ENCODE assay signal across 22 mouse cellular contexts in genomic region chr17:56617628-56618027, GRCm38 (mm10). TPM values are rescaled to one million over a fixed set of nuclear protein-coding genes. Genes with fewer than 3 reads are reported as not detected.
DNase-seq lines count a peak whose midpoint lies in the region; TF ChIP-seq lines count a peak whose summit lies in the region.
"Had no signal": no experiment of that assay in that cellular context is flagged by ENCODE, and none has a peak within 500 bp of the region (broad histone marks: within the 10 kb centered on the region; RNA-seq: fewer than 3 reads in every experiment).

No protein-coding gene starts in this region.

- H3K4me3 ChIP-seq in CH12.LX (replicated peaks in 1 of 3; ENCODE audit: low read depth in 2 of 3, low read length in 2 of 3, poor library complexity in 1 of 3) = no peak overlapping the region
- H3K4me3 ChIP-seq in embryonic facial prominence, embryonic 10.5 days = 0 out of 2 replicates have a peak overlapping the region, but pooled peaks have one; percentile 3
- H3K4me3 ChIP-seq: embryonic facial prominence, embryonic 15.5 days; gastrocnemius, adult 2 months; hindbrain, embryonic 12.5 days; hindbrain, embryonic 15.5 days had no signal

- H3K27me3 ChIP-seq in CH12.LX (replicated peaks) = no peaks in the 10 kb centered on the region
- no peaks in the 10 kb centered on the region for H3K27me3 ChIP-seq in embryonic facial prominence, embryonic 10.5 days (replicated peaks; ENCODE audit: low read depth, poor library complexity, severe bottlenecking)
- H3K27me3 ChIP-seq: embryonic facial prominence, embryonic 15.5 days; hindbrain, embryonic 12.5 days; hindbrain, embryonic 15.5 days had no signal

- no peak overlapping the region for H3K9ac ChIP-seq in CH12.LX (ENCODE audit: insufficient read depth, low read depth)
- H3K9ac ChIP-seq: embryonic facial prominence, embryonic 15.5 days; forebrain, postnatal 0 days; hindbrain, embryonic 12.5 days; hindbrain, embryonic 15.5 days had no signal

- dilution Hi-C loops in CH12.LX (cut with MboI; ENCODE audit: extremely low pct_ligation_motif_present, extremely low pct_unique_long_range_greater_than_20kb, low sequenced_read_pairs) = no loop called here

- no peak for TF ChIP-seq RAD21 in CH12.LX (IDR thresholded peaks at IDR 0.05; ENCODE audit: low read depth, low read length)

- peaks cover 87 to 88% of the 10 kb centered on the region in 2 experiments for H3K36me3 ChIP-seq in CH12.LX (replicated peaks in 1 of 2; ENCODE audit: control insufficient read depth in 1 of 2, insufficient read depth in 1 of 2, low read length in 1 of 2)
- H3K36me3 ChIP-seq in embryonic facial prominence, embryonic 10.5 days (replicated peaks) = peaks cover 87% of the 10 kb centered on the region

- peaks cover 35% of the 10 kb centered on the region for H3K79me2 ChIP-seq in CH12.LX (replicated peaks; ENCODE audit: control insufficient read depth, extremely low read depth, insufficient read depth, poor library complexity, severe bottlenecking)

- H3K4me2 ChIP-seq in CH12.LX (ENCODE audit: insufficient read depth, low read depth, poor library complexity, severe bottlenecking) = no peak overlapping the region
- H3K4me2 ChIP-seq: embryonic facial prominence, embryonic 15.5 days; heart, embryonic 11.5 days; hindbrain, embryonic 12.5 days; hindbrain, embryonic 15.5 days had no signal

- 94% methylated on average over 8 of the region's 8 CpGs for WGBS in embryonic facial prominence, embryonic 10.5 days

- in situ Hi-C loops in CH12.LX (cut with MboI; ENCODE audit: low pct_ligation_motif_present, low pct_unique_long_range_greater_than_20kb, low sequenced_read_pairs) = no loop called here

- peak; percentile 31 for TF ChIP-seq POLR2A in CH12.LX (IDR thresholded peaks at IDR 0.05; ENCODE audit: low read depth, low read length)

- H3K9me3 ChIP-seq in CH12.LX (replicated peaks; ENCODE audit: low read length) = no peaks in the 10 kb centered on the region
- no peaks in the 10 kb centered on the region for H3K9me3 ChIP-seq in embryonic facial prominence, embryonic 10.5 days
- H3K9me3 ChIP-seq: embryonic facial prominence, embryonic 15.5 days; hindbrain, embryonic 12.5 days; hindbrain, embryonic 15.5 days had no signal

- no peak for TF ChIP-seq EP300 in CH12.LX (IDR thresholded peaks at IDR 0.05; ENCODE audit: low read length)

- no peak for TF ChIP-seq CTCF in CH12.LX (conservative IDR thresholded peaks at IDR 0.05 in 1 of 2, IDR thresholded peaks at IDR 0.05 in 1 of 2; ENCODE audit: low read depth in 2 of 2, low read length in 2 of 2)

- no peak overlapping the region for H3K27ac ChIP-seq in CH12.LX (ENCODE audit: insufficient read depth, low read depth)
- H3K27ac ChIP-seq in embryonic facial prominence, embryonic 10.5 days (replicated peaks) = no peak overlapping the region
- H3K27ac ChIP-seq: embryonic facial prominence, embryonic 15.5 days; gastrocnemius, adult 2 months; hindbrain, embryonic 12.5 days; hindbrain, embryonic 15.5 days had no signal

- peak; percentile 83 for DNase-seq in heart, adult 11 months
- DNase-seq in heart, adult 8-10 months (ENCODE audit: low spot score) = no peak
- no peak for DNase-seq in CH12.LX (ENCODE audit: extremely low read depth)
- DNase-seq in embryonic facial prominence, embryonic 10.5 days (ENCODE audit: low spot score) = no peak
- DNase-seq in naive thymus-derived CD4-positive, alpha-beta T cell, adult 2 months (ENCODE audit: low read depth) = peak; percentile 5
- DNase-seq in spleen, postnatal 36 days (ENCODE audit: low spot score in 2 of 2) = no peak
- DNase-seq: adrenal gland, adult 8-10 months; adrenal gland, postnatal 36 days; cerebellum, postnatal 25 days; embryo, embryonic 11 days; forebrain, postnatal 0 days; gastrocnemius, adult 2 months; gastrocnemius, postnatal 14 days; heart, adult 18-20 months; heart, postnatal 36 days; kidney, adult 2 months had no signal

- peaks cover 18 to 26% of the 10 kb centered on the region in 2 experiments for H3K4me1 ChIP-seq in CH12.LX (ENCODE audit: control insufficient read depth in 1 of 2, insufficient read depth in 2 of 2)
- H3K4me1 ChIP-seq in embryonic facial prominence, embryonic 10.5 days = peaks cover 21% of the 10 kb centered on the region

TF ChIP-seq in CH12.LX, 34 proteins besides CTCF, POLR2A, EP300 and RAD21:
- TF ChIP-seq HCFC1 (IDR thresholded peaks at IDR 0.05; ENCODE audit: low read depth, low read length) (no peak), RCOR1 (conservative IDR thresholded peaks at IDR 0.05; ENCODE audit: low read depth, low read length) (no peak), ZKSCAN1 (IDR thresholded peaks at IDR 0.05; ENCODE audit: borderline replicate concordance, low read depth, low read length) (no peak), UBTF (IDR thresholded peaks at IDR 0.05; ENCODE audit: low read depth, low read length) (no peak), CHD2 (IDR thresholded peaks at IDR 0.05; ENCODE audit: low read length) (no peak), SMC3 (IDR thresholded peaks at IDR 0.05; ENCODE audit: low read depth, low read length) (no peak), NELFE (IDR thresholded peaks at IDR 0.05; ENCODE audit: low read depth, low read length) (no peak), MAZ (IDR thresholded peaks at IDR 0.05; ENCODE audit: low read depth, low read length) (no peak), TBP (conservative IDR thresholded peaks at IDR 0.05; ENCODE audit: low read depth, low read length) (no peak), USF1 (IDR thresholded peaks at IDR 0.05; ENCODE audit: low read depth, low read length) (no peak), ZMIZ1 (IDR thresholded peaks at IDR 0.05; ENCODE audit: low read depth, low read length) (no peak), MAX (IDR thresholded peaks at IDR 0.05; ENCODE audit: low read length) (no peak), KAT2A (IDR thresholded peaks at IDR 0.05; ENCODE audit: insufficient replicate concordance, low read length) (no peak), MAFK (IDR thresholded peaks at IDR 0.05; ENCODE audit: insufficient replicate concordance, low read length) (no peak), MYC (IDR thresholded peaks at IDR 0.05; ENCODE audit: low read depth, low read length) (no peak), ZNF384 (IDR thresholded peaks at IDR 0.05; ENCODE audit: low read depth, low read length) (no peak)

RNA-seq across cellular contexts. Expression of gene Rpl36, which starts 4.4 kb away (rescaled TPM):
- 100 to 1,000 TPM; 697 to 769 (median 735) TPM for total RNA-seq in heart, adult 8-10 months (2022)
- total RNA-seq in CH12.LX (2012; rRNA removed) = 4,187 and 4,995 TPM in 2 replicates
- 1,342 and 1,734 TPM in 2 replicates for total RNA-seq in CH12.LX (2014; rRNA removed)
- polyA plus RNA-seq in CH12.LX (2012; ENCODE audit: insufficient read length, low read depth) = 1,364 and 1,412 TPM in 2 replicates
- polyA plus RNA-seq in embryonic facial prominence, embryonic 10.5 days (2016; fragmentation: Nextera tagmentation; extraction: Ambion mirVana) = 1,580 and 1,631 TPM in 2 replicates

RNA-seq across cellular contexts. Expression of gene 2410015M20Rik, which starts 8.1 kb away (rescaled TPM):
- total RNA-seq in heart, adult 8-10 months (2022) = 100 to 1,000 TPM; 313 to 386 (median 356) TPM
- 249 and 272 TPM in 2 replicates for total RNA-seq in CH12.LX (2012; rRNA removed)
- total RNA-seq in CH12.LX (2014; rRNA removed) = 154 TPM in 2 replicates
- polyA plus RNA-seq in CH12.LX (2012; ENCODE audit: insufficient read length, low read depth) = 178 and 202 TPM in 2 replicates
- 190 and 205 TPM in 2 replicates for polyA plus RNA-seq in embryonic facial prominence, embryonic 10.5 days (2016; fragmentation: Nextera tagmentation; extraction: Ambion mirVana)

RNA-seq across cellular contexts. Expression of gene Lonp1, which starts 9.1 kb away (rescaled TPM):
- 100 to 1,000 TPM; 124 to 136 (median 125) TPM for total RNA-seq in heart, adult 8-10 months (2022)
- total RNA-seq in CH12.LX (2012; rRNA removed) (115 and 151 TPM in 2 replicates), CH12.LX (2014; rRNA removed) (65.4 and 69.6 TPM in 2 replicates)
- 99.4 and 112 TPM in 2 replicates for polyA plus RNA-seq in CH12.LX (2012; ENCODE audit: insufficient read length, low read depth)
- polyA plus RNA-seq in embryonic facial prominence, embryonic 10.5 days (2016; fragmentation: Nextera tagmentation; extraction: Ambion mirVana) = 56.5 and 59.0 TPM in 2 replicates

RNA-seq across cellular contexts. Expression of gene Catsperd, which starts 10.3 kb away (rescaled TPM):
- under 1 TPM in 2 of 4 experiments, not detected in 2; 0.16 TPM for total RNA-seq in heart, adult 8-10 months (2022)
- total RNA-seq in CH12.LX (2012; rRNA removed) (0.21 and 0.25 TPM in 2 replicates), CH12.LX (2014; rRNA removed) (0.16 and 0.49 TPM in 2 replicates)
- polyA plus RNA-seq in CH12.LX (2012; ENCODE audit: insufficient read length, low read depth) = 0.36 and 0.45 TPM in 2 replicates
- 0.73 and 0.77 TPM in 2 replicates for polyA plus RNA-seq in embryonic facial prominence, embryonic 10.5 days (2016; fragmentation: Nextera tagmentation; extraction: Ambion mirVana)
- total RNA-seq: common myeloid progenitor, adult 5-6 weeks; gastrocnemius, postnatal 14 days; gastrocnemius, postnatal 4 days; heart, postnatal 36 days had no signal

RNA-seq across cellular contexts. Expression of gene Safb, which starts 33.0 kb away (rescaled TPM):
- total RNA-seq in heart, adult 8-10 months (2022) = 10 to 100 TPM; 55.6 to 70.7 (median 66.7) TPM
- total RNA-seq in CH12.LX (2012; rRNA removed) (75.9 and 88.5 TPM in 2 replicates), CH12.LX (2014; rRNA removed) (19.7 and 25.4 TPM in 2 replicates)
- 135 and 142 TPM in 2 replicates for polyA plus RNA-seq in CH12.LX (2012; ENCODE audit: insufficient read length, low read depth)
- polyA plus RNA-seq in embryonic facial prominence, embryonic 10.5 days (2016; fragmentation: Nextera tagmentation; extraction: Ambion mirVana) = 158 and 162 TPM in 2 replicates

Comparison
In these comparisons a context has a peak if more than half of its experiments do, and no peak if none do; other contexts are left out.
1. DNase-seq: peak in heart, adult 11 months (single experiment) and naive thymus-derived CD4-positive, alpha-beta T cell, adult 2 months (single experiment); none in heart, adult 8-10 months (single experiment), CH12.LX (single experiment), embryonic facial prominence, embryonic 10.5 days (single experiment) and spleen, postnatal 36 days (0 of 2).